Mouse (Mus musculus) CD4-positive, CD25-positive, alpha-beta regulatory T cell, adult 9 weeks (primary cell): Measurements from ENCODE around the gene Acsl4. TPM values are rescaled to one million over a fixed set of nuclear protein-coding genes. Genes with fewer than 3 reads are reported as not detected.

Experiments
- polyA plus RNA-seq: library from polyadenylated mRNA; unstranded; fragments of 100-300 nt; shearing (Covaris generic); gene quantifications from one replicate; pipeline ENCODE4 v1.2.1, GENCODE M21; 2017

Gene Acsl4
- 38.4 TPM for polyA plus RNA-seq

DNA sequence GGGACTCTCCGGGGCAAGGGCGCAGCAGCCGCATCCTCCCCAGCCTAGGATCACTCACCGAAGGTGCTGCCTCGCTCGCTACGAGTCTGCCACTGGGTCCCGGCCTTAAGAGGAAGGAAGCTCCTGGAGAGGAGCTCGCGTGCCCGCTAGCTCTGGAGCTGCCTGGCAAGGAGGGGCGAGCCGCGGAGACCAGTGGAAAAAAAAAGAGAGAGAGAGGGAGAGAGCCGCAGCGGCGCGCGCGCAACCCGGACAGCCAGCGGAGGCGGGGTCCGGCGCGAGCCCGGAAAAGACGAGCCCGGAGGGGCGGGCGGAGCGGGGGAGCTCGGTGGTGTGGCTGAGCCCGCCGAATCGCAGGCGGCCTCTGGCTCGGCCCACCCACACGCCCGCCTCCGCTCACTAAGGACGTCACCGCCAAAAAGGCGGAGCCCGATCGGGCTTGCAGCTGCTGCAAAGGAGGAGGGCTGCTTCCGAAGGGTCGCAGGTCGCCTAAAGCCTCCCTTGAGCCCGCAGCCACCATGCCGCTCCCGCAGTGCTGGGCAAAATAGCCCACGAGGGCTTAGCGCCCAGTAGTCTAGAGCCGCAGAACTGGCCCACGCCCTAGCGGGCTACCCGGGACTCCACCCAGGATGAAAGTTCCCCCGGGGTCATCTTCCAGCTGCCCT lies at the start of gene Acsl4:
TSS of gene Acsl4 (minus strand) at position 289 of the 662 bp plus-strand sequence.

DNA sequence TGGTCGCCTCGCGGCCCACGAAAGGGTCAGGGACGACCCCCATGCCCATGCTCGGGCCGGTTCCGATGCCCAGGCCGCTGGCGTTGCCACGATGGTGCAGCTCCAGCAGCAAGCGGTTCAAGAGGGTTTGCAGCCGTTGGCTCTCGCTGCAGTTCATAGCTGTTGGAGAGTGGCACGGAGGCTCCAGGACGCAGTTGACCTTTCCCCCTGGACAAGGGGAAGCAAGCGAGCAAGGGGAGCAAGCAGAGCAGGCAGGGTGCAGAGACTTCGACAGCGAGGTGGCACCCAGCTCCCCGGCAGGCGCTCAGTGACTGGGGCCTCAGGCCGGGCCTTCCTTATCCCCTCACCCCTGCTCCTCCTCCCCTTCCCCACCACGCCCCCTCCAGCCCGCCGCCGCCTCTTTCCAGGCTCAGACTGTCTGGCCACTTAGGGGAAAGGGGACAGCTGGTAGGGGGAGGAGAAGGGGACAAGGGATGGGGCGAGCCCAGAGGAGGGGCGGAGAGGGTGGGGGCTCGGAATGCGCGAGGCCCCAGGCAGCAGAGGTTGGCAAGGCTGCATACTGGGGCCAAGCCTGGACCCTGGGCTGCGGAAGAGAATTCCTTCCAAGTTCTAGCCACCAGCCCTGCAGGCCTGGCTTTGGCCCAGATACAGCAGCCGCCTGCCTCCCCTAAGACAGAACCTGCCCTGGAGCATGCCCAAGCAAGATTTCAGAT lies 84.3 kb downstream of the Acsl4 start, which contains the start of gene Kcne1l:
TSS of gene Kcne1l (minus strand) at position 426 of the 713 bp plus-strand sequence.

Other genes starting within 250 kb of the Acsl4 start
- not detected for gene Gucy2f, start 193.6 kb downstream of the Acsl4 start, polyA plus RNA-seq
- gene Nxt2, start 163.8 kb downstream of the Acsl4 start, polyA plus RNA-seq = 6.9 TPM
- not detected for gene Kcne1l, start 84.2 kb downstream of the Acsl4 start, polyA plus RNA-seq